Mouse (Mus musculus) adrenal gland, adult 8-10 months (tissue): ENCODE data around the gene Hexim2. TPM values are rescaled to one million over a fixed set of nuclear protein-coding genes. Genes with fewer than 3 reads are reported as not detected.

Source experiments
- DNase-seq: peaks from one replicate; pipeline ENCODE4 v3.0.0; 2022
- total RNA-seq, 4 experiments: library from RNA; stranded (reverse); gene quantifications; 2 replicates each; pipeline ENCODE4 v1.2.4; 2022

The Hexim2 gene
- total RNA-seq, 4 experiments from 2014 or later, result 6.1 to 9.3 (median 8.6) TPM

DNA sequence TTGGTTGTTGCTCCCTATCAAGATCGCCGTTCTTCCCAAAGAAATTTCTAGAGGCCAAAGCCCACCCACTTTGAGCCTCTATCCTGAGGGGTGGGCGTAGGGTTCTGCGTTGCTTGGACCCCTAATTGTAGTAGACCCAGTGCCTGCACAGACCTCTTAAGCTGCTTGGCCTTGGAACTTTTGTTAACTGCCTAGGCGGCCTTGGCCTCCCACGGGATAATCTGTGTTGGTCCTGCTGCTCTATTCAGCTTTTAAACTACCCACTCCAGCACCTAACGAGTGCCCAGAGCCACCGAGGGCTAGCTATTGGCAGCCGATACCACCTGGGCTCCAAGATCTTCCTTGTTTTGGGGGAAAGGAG, 19.7 kb upstream of the Hexim2 start:
- DNase-seq, result no peak

- no peak for DNase-seq
These were observed 19.2 kb upstream of the Hexim2 start for GRCm38 (mm10) chr11:103113005-103113404.

- no peak for DNase-seq
These were observed 18.5 kb upstream of the Hexim2 start for GRCm38 (mm10) chr11:103113771-103114170.

- no peak for DNase-seq
These were observed 17.8 kb upstream of the Hexim2 start for GRCm38 (mm10) chr11:103114270-103114943.

GRCm38 (mm10) chr11:103115163-103116007, 16.8 kb upstream of the Hexim2 start:
- DNase-seq, result peak; percentile 84

DNA sequence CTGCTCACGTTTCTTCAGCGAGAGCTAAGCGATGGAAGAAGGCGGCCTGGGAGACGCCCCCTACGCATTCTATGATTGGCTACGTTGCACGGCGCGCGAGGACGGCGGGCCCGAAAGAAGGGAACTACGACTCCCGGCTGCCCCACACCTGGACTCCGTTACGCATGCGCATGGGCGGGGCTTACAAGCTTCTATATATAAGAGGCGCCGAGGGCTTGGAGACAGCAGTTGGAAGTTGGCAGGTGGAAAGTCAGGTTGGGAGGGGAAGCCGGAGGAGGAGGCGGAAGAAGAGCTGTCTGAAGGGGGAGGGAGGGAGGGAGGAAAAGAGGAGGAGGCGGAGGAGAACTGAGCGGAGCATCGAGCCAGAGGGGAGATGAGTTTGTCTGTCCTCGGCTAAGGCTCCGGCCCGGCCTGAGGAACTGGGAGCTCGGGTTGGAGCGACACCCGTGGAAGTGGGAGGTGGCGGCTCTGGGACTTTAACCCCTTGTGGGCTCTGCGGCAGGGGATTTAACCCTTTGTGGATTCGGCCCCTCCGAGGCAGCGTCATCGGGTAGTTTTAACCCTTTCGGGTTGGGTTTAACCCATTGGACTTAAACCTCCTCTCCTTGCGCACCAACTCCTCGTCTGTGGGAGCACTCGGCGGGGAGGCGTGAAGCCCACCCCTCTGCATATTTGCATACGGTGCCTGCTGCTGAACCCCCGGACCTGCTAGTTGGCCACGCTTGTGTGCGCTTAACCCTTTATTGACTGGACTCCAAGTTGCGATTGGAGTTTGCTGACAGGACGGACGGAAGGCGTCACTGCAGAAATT, 16.0 kb upstream of the Hexim2 start, which contains the start of gene Hexim1:
Gene Hexim1, plus strand, starts transcription at position 224 of the 811 bp plus-strand sequence.
- DNase-seq, result peak; percentile 100

GRCm38 (mm10) chr11:103116959-103117590, 15.2 kb upstream of the Hexim2 start:
- DNase-seq, result peak; percentile 78

GRCm38 (mm10) chr11:103117591-103118009, 14.6 kb upstream of the Hexim2 start:
- no peak for DNase-seq

DNA sequence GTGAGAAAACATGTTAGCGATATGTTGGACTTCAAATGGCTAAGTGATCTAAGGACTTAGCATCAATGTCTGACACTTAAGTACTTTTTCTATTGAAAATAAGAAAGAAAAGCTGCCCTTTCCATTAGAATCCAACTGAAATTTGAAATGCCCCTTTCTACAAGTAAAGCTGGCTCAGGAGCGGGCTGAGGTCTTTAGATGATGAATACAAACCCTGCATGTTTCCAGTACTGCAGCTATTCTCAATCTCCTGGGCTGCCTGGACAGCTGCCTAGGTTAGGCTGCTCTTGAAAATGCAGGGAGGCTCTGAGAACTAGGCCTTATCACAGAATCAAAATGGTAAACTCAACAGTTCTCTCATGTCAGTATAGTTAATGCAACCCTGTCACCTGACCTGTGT, 13.4 kb upstream of the Hexim2 start:
- no peak for DNase-seq

GRCm38 (mm10) chr11:103119609-103120008, 12.6 kb upstream of the Hexim2 start:
- no peak for DNase-seq

- DNase-seq, result no peak
These were observed 11.9 kb upstream of the Hexim2 start for GRCm38 (mm10) chr11:103120315-103120714.

DNA sequence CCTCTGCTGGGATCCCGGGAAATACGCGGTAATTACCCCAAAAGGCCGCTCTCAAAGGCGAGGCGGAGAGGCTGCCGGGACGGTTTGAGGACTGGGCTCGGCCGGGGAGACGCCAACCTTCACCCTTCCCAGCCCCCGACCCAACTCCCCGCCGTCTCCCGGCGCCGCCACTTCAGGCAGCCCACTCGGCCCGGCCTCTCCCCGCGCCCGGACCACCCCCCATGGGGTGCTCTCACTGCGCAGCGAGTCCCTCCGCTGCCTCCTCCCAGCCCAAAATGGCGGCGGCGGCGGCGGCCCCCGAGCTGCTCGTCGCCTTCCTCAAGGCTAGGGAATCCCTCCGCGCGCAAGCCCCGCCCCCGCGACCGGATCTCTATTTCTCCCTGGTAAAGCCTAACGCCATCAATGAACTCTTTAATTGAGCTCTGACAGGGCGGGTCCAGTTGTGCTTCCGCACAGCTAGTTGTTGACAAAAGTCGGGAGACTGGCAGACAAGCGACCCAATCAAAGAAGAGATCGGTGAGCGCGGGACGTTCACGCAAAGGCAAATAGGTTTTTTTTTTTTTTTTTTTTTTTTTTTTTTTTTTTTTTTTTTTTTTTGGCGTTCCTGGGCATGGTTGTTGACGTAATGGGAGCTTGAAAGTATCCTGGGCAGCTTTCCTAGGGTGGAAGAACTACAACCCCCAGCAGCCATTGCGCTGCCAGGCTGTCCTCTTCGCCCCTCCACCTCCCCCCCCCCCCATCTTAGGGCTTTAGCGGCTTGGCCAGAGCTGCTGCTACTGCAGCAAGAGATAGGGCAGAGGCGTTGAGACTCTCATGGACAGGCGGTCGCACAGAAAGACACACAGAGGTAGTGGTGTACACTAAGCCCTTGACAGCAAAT, 587 bp downstream of the Hexim2 start:
- peak; percentile 99 for DNase-seq

DNA sequence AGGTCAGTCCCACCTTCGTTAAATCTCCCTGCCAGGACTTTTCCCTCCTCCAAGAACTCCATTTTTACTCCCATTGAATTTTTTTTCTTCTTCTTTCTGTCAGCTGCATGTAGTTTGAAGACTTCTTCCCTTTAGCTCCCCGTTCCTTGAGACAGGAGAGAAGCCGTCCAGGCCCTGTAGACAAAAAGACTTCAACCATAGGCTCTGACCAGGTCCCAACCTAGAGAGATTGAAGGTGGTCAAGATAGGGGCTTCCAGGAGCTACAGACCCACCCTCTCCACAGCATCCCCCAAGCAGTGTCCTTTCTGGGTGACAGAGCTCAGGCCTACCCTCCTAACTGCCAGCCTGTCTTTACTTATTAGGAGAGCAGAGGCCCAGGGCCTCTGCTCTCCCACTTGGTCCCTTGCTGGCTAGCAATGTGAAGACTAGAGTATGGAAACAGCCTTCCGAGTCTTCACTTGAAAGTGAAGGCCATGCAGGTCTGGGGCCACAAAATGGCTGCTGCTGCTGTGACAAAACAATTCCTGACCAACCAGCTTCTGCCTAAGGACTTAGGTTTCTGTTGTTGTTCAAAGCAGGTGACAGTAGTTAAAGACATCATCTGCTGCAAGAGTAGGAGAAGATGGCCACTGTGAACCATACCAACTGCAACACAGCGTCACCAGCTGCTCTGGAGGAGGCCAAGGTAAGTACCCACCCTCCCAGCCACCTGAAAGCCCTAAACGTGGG, 1.4 kb downstream of the Hexim2 start:
- DNase-seq, result no peak

DNA sequence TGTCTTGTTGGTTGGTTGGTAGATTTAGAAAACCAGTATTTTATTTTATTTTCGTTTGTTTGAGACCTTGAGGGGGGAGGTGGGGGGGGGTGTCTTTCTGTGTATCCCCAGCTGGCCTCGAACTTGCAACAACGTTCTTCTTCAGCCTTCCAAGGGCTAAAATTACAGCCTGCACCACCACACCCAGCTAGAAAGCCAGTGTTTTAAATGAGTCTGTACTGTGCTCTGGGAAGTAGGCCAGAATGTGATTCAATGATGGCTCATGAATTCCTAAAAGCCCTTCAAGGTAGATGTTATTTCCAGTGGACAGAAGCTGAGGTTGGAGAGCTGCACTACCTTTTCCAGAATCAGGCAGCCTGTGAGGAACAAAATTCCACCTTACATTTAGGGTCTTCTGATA, 2.0 kb downstream of the Hexim2 start:
- no peak for DNase-seq

DNA sequence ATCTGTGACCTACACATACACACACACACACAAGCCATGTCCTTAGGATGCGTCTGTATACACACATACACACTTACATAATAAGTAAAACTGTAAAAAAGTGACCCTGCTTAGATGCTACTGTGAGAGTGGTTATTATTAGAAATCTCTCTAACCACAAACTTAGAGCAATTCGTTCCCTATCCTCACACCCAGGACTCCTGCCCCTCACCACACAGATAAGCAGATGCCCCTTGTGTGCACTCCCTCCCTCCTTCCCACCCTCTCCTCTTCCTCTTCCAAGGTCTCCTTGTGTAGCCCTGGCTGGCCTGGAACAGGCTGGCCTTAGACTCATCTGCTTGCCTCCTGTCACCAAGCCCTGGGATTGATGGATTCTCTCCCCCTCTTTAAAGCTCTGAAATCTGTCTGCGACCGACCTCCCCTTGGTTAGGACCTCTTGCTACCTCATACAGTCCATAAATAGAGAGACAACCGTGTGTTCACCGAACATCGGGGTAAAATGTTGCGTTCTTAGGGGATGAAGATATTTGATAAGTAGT, 3.9 kb downstream of the Hexim2 start:
- no peak for DNase-seq

DNA sequence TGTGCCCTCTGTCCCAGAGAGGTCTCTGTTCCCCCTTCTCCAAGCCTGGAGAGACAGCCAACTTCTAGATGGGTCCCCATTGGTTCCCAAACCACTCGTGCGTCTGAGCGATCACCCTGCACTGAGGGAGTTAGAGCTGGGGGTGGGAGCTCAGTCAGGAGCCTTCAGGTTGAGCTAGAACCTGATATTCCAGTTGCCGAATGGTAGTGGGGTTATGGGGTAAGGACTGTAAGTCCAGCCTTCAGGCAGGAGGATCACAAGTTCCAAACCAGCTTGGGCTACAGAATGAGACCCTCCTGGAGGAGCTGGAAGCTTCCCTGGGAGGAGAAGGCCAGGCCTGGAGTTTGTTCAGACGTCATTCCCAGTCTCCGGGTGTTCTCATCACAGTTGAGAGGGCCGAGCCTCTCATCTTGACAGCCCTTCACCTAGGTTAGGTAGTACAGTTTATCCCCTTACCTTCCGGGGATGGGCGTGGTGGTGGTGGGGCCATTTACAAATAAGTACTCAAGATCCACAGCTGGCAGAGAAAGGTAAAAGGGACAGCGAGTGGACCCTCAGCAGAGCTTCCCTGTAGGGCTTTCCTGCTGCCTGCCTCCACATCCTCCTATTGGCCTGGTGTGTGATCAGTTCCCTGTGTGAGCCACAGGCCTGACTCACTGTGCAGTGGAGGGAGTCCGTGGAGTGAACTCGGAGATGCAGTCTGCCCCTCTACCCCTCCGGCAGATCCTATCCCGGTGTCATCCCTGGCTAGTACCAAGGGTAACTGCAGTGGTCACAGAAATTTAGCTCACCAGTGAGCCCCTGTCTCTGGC, 7.9 kb downstream of the Hexim2 start:
- DNase-seq, result no peak

GRCm38 (mm10) chr11:103140763-103141100, 8.5 kb downstream of the Hexim2 start:
- no peak for DNase-seq

GRCm38 (mm10) chr11:103141101-103141943, 9.1 kb downstream of the Hexim2 start:
- no peak for DNase-seq

- no peak for DNase-seq
These were observed 9.7 kb downstream of the Hexim2 start for GRCm38 (mm10) chr11:103141944-103142255.
